Mouse (Mus musculus): ENCODE results near the gene Slc44a4. TPM values are rescaled to one million over a fixed set of nuclear protein-coding genes. Genes with fewer than 3 reads are reported as not detected.

Slc44a4 gene
- not detected for total RNA-seq (2023)

DNA sequence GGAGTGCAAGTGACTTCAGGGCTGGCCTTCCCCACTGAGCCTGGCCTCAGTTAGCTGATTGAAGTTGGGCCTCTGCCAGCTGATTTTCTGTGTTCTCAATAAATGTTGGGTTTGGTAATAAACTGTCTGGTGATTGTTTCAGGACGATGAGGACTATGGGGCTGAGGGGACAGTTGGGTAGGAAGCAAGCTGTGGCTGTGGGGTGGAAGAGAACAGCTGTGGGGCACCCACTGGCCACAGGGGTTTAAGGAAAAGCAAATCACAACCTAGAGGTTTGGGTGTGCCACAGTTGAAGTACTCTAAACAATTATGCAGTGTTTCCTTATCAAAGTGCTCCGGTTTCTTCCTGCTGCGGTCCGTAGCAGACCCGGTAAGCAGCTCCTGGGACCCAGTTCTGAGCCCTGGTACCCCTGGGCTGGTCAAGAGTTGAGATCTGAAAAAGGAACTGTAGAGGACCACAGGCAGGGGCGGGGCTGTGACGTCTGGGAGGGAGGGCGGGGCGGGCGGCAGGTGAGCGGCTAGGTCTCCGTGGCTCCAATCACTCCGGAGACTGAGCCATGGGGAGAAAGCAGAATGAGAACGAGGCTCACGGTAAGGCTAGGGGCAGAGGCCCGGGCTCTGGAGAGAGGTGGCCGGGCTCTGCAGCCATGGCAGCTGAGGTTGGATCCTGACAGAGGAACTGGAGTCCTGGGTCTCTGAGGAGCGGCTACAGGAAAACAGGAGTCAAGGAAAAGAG lies at the start of gene Slc44a4:
Gene Slc44a4 (plus strand): TSS at position 537 of the 736 bp plus-strand sequence.

DNA sequence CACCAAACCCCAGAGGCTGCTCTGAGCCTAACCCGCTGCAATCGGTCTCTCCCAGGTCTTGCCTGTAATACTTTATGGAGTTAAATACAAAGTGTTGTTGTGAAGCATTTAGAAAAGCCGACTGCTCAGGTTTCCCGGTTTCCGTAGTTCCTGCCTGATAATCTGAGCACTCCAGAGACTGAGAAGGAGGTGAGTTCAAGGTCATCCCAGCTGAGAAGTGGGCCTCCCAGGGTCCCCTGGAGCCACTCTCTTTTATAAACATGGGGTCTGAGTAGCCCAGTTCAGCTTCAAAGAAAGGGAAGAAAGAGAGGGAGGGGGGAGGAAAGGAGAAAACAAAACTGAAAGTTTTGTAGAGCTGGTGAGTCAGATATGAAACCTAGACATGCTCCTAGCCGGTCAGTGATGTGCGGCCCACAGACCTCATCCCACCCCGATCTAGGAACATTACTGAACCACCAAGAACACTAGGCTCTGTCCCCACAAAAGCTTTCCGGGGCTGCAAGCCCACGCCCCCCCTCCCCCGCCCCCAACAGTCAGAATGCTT lies 34.9 kb upstream of the Slc44a4 start, which contains the start of gene Zbtb12:
Gene Zbtb12 (plus strand): TSS at position 148 of the 544 bp plus-strand sequence.

DNA sequence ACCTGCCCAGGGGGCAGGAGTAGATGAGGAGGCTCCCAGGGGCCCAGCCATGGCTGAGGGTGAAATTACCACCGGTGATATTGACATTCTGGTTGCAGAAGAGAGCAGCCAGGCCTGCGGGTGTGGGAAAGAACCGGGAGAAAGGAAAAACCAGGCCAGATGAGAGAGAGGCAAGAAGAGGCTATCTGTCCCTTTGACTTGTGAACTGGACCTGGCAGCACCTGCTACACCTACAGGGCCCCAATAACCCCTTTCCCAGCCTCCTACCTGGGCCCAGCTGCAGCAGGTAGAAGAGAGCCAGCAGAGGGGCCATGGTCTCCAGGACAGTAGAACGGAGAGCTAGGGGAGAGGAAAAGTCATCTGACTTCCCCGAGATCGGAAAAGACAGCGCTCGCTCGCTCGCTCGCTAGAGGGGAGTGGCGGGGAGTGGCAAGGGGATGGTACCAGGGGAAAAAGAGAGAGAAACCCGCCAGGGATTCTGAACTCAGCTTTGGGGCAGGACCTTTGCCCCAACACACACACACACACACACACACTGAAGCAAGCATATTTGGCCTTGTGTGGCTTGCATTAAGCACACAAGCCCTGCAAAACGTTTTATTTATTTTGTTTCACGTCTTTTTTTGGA lies 32.5 kb upstream of the Slc44a4 start, which contains the start of gene Gm20547:
Gene Gm20547 (minus strand): TSS at position 360 of the 628 bp plus-strand sequence.

DNA sequence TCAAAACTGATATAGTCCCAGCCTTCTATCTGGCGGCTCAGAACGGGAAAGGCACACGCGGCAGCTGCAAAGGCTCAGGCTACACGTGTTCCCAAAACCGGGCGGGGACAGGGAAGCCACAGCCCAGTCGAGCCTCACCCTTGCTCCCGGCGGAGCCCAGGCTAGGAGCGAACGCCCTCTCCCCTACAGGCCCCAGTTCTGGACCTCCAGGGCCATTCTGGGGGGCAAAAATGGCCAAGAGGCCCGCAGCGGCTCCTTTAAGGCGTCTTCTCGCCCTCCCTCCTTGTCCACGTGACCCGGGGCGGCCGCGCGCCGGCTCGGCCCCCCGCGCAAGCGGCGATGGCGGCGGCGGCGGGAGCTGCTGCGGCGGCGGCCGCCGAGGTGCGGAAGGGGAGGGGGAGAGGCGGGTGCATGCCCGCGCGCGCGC lies 16.1 kb upstream of the Slc44a4 start, which contains the start of the genes C2 and Ehmt2:
Gene C2 (minus strand): TSS at position 106 of the 427 bp plus-strand sequence.
Gene Ehmt2 (plus strand): TSS at position 310 of the 427 bp plus-strand sequence.

DNA sequence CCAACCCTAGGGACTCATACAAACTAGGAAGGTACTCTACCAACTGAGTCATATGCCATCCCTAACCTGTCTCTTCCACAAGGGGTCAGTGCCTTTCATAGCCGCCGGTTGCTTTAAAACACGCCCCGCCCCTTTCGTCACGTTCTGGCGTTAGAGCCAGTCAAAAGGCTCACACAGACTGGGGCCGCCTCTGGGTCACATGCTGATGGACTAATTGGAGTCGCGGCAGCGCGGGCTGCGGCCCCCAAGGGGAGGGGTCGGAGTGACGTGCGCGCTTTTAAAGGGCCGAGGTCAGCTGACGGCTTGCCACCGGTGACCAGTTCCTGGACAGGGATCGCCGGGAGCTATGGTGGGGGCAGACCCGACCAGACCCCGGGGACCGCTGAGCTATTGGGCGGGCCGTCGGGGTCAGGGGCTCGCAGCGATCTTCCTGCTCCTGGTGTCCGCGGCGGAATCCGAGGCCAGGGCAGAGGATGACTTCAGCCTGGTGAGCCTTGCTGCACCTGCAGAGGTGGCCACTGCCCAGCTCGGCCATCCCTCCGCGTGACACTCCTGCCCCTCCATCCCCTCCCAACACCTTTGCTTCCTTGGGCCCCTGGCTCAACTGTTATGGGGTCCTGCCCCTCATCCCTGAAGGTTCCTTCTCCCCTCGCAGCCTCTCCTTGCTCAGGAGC lies 16.9 kb downstream of the Slc44a4 start, which contains the start of gene Neu1:
Gene Neu1 (plus strand): TSS at position 193 of the 674 bp plus-strand sequence.

DNA sequence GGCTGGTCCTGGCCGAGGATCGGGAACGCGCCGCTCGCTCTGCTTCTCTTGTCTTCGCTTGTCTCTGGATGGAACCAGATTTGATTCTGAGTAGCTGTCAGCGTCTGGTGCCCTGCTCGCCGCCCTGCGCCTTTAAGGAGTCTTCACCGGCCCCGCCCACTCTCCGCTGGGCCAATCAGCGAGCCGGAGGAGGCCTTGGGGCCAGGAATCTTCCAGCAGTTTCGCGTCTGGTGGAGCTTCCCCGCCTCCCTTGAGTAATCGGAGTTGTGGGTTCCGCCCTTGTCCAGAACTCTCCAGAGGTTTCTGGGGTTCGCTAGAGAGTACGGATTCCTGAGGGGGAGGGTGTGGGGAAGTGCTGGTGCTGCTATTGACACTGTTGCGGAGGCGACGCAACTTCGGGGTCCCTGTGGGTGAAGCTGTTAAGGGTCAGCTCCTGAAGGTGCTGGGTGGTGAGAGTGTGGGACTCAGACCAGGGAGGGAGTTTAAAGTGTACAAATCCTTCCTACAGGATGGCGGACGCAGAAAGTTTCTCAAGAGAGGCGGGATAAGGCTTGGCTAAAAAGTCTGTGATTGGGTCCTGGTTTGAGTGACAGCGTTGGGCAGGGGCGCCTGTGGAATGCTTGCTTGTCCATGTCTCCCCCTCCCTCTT lies 45.0 kb downstream of the Slc44a4 start, which contains the start of gene Hspa1b:
Gene Hspa1b (minus strand): TSS at position 109 of the 649 bp plus-strand sequence.

DNA sequence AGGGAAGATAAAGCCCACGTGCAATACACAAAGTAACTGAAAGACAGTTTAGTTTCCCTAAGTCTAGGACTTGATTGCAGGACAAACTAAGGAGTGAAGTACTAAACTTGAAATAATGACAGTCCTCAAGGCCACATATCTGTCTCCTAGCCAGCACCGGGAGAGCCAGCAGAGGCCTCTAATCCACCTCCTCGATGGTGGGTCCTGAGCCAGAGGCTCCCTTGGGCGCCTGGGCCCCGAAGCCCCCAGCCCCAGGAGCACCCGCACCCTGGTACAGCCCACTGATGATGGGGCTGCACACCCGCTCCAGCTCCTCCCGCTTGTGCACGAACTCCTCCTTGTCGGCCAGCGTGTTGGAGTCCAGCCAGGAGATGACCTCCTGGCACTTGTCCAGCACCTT lies 55.6 kb downstream of the Slc44a4 start, which contains the start of gene Gm20481:
Gene Gm20481 (plus strand): TSS at position 91 of the 400 bp plus-strand sequence.

DNA sequence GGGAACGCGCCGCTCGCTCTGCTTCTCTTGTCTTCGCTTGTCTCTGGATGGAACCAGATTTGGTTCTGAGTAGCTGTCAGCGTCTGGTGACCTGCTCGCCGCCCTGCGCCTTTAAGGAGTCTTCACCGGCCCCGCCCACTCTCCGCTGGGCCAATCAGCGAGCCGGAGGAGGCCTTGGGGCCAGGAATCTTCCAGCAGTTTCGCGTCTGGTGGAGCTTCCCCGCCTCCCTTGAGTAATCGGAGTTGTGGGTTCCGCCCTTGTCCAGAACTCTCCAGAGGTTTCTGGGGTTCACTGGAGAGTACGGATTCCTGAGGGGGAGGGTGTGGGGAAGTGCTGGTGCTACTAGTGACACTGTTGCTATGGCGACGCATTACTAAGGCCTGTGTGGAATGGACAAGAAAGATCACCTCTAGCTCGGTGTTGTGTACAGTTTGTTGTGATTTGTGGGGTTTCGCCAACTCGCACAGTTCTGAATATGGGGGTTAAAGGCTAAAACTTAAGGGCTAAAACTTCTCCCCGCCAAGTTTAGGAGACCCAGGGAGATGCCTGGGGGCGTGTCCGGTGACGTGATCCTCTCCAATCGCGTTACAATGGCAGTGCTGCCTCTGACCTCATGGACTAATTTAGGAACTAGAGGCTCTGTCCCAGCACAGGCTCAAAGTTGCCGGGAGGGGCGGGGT lies 57.9 kb downstream of the Slc44a4 start, which contains the start of the genes Hspa1a and Hspa1l:
Gene Hspa1a (minus strand): TSS at position 88 of the 681 bp plus-strand sequence.
Gene Hspa1l (plus strand): TSS at position 635 of the 681 bp plus-strand sequence.

Other genes with a start within 250 kb of the Slc44a4 start
- 0.98 TPM for gene Tnxb, start 243.9 kb upstream of the Slc44a4 start, total RNA-seq (2023)
- gene C4b, start 170.6 kb upstream of the Slc44a4 start, total RNA-seq (2023): 4.4 TPM
- 0.33 TPM for gene Cyp21a1, start 109.9 kb upstream of the Slc44a4 start, total RNA-seq (2023)
- 51.0 TPM for gene Stk19, start 77.5 kb upstream of the Slc44a4 start, total RNA-seq (2023)
- gene Dxo, start 77.4 kb upstream of the Slc44a4 start, total RNA-seq (2023): 96.6 TPM
- gene Skiv2l, start 64.3 kb upstream of the Slc44a4 start, total RNA-seq (2023): 117 TPM
- 27.3 TPM for gene Nelfe, start 64.1 kb upstream of the Slc44a4 start, total RNA-seq (2023)
- gene Cfb, start 51.9 kb upstream of the Slc44a4 start, total RNA-seq (2023): 2.4 TPM
- 4.9 TPM for gene Zbtb12, start 35.0 kb upstream of the Slc44a4 start, total RNA-seq (2023)
- gene Gm20547, start 32.4 kb upstream of the Slc44a4 start, total RNA-seq (2023): 1.2 TPM
- 6.4 TPM for gene C2, start 16.2 kb upstream of the Slc44a4 start, total RNA-seq (2023)
- gene Ehmt2, start 16.0 kb upstream of the Slc44a4 start, total RNA-seq (2023): 133 TPM
- gene Neu1, start 16.8 kb downstream of the Slc44a4 start, total RNA-seq (2023): 56.3 TPM
- 146 TPM for gene Hspa1b, start 44.8 kb downstream of the Slc44a4 start, total RNA-seq (2023)
- not detected for gene Gm20481, start 55.4 kb downstream of the Slc44a4 start, total RNA-seq (2023)
- gene Hspa1a, start 57.7 kb downstream of the Slc44a4 start, total RNA-seq (2023): 70.6 TPM
- not detected for gene Hspa1l, start 58.2 kb downstream of the Slc44a4 start, total RNA-seq (2023)
- gene Lsm2, start 67.4 kb downstream of the Slc44a4 start, total RNA-seq (2023): 39.0 TPM
- 84.6 TPM for gene Vars, start 86.5 kb downstream of the Slc44a4 start, total RNA-seq (2023)
- 0.21 TPM for gene Vwa7, start 102.1 kb downstream of the Slc44a4 start, total RNA-seq (2023)
- not detected for gene Sapcd1, start 113.5 kb downstream of the Slc44a4 start, total RNA-seq (2023)
- 3.9 TPM for gene Msh5, start 132.3 kb downstream of the Slc44a4 start, total RNA-seq (2023)
- 157 TPM for gene Clic1, start 135.5 kb downstream of the Slc44a4 start, total RNA-seq (2023)
- 2.5 TPM for gene Ddah2, start 144.6 kb downstream of the Slc44a4 start, total RNA-seq (2023)
- gene Ly6g6c, start 150.9 kb downstream of the Slc44a4 start, total RNA-seq (2023): not detected
- gene Mpig6b, start 151.7 kb downstream of the Slc44a4 start, total RNA-seq (2023): 0.27 TPM
- not detected for gene Ly6g6e, start 162.4 kb downstream of the Slc44a4 start, total RNA-seq (2023)
- gene Ly6g6d, start 163.6 kb downstream of the Slc44a4 start, total RNA-seq (2023): not detected
- not detected for gene Ly6g6f, start 171.1 kb downstream of the Slc44a4 start, total RNA-seq (2023)
- 69.9 TPM for gene Abhd16a, start 174.8 kb downstream of the Slc44a4 start, total RNA-seq (2023)
- gene Ly6g5c, start 193.8 kb downstream of the Slc44a4 start, total RNA-seq (2023): not detected
- gene Ly6g5b, start 201.0 kb downstream of the Slc44a4 start, total RNA-seq (2023): 0.83 TPM
- 27.0 TPM for gene Gpank1, start 207.0 kb downstream of the Slc44a4 start, total RNA-seq (2023)
- gene Csnk2b, start 207.6 kb downstream of the Slc44a4 start, total RNA-seq (2023): 141 TPM
- gene D17H6S53E, start 211.9 kb downstream of the Slc44a4 start, total RNA-seq (2023): 20.6 TPM
- gene Apom, start 217.6 kb downstream of the Slc44a4 start, total RNA-seq (2023): not detected
- 438 TPM for gene Bag6, start 220.7 kb downstream of the Slc44a4 start, total RNA-seq (2023)